Mouse (Mus musculus) lung, adult 2 months (tissue): ENCODE data around the gene Myh8.

Experiments
- CTCF ChIP-seq: fragments of 200-500 bp; IDR thresholded peaks from 2 replicates; pipeline ENCODE4 v1.5.1; 2011; ENCODE audit warnings: mild to moderate bottlenecking, low read length, control low read depth; ENCODE audit not compliant: insufficient read depth
- POLR2A ChIP-seq: fragments of 200-500 bp; IDR thresholded peaks from 2 replicates; pipeline ENCODE4 v1.6.1; 2011; ENCODE audit warnings: low read depth, mild to moderate bottlenecking, control low read depth, low read length, borderline replicate concordance; ENCODE audit errors: extremely low read depth

GRCm38 (mm10) chr11:67321358-67321757 lies 44.4 kb downstream of the Myh8 start, which contains the start of gene Myh13:
- TF ChIP-seq CTCF (no peak), POLR2A (no peak)
